ENCODE assay signal across 24 mouse cellular contexts in the genomic region with DNA sequence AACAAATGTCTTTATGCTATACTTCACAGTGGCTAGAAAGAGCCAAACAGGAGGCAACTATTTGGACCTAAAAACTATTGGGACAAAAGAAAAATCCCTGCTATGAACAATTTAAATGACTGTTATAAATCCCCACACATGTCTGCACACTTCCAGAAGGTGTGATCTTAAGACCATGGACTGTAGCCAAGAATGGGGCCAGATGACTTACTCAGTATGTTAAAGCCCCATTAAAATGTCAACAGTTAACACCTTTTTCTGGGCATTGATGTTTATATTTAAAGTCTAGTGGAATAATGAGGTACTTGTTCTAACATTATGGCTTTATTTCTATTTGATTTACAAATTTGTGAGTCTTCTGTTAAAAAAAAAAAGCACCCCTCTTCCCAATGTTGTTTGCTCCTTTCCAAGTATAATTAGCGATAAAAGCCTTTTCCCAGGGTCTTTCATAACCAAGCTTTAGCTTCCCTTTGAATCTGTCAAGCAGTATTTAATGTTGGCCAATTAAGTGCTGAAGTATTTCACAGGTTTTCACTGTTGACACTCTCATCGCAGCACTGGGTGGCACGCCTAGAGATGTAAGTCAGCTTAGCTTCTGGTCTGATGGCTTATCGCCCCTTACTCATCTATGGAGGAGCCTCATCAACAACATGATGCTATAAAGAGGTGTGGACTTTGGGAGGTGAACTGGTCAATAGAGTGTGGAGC. TPM values are rescaled to one million over a fixed set of nuclear protein-coding genes. Genes with fewer than 3 reads are reported as not detected.
DNase-seq lines count a peak whose midpoint lies in the region; ATAC-seq and TF ChIP-seq lines count a peak whose summit lies in the region.
"Had no signal": no experiment of that assay in that cellular context is flagged by ENCODE, and none has a peak within 500 bp of the region (broad histone marks: within the 10 kb centered on the region; RNA-seq: fewer than 3 reads in every experiment).

No protein-coding gene starts in this region.

- H3K9ac ChIP-seq in forebrain, embryonic 15.5 days (replicated peaks) = no peak overlapping the region
- H3K9ac ChIP-seq in forebrain, postnatal 0 days = no peak overlapping the region
- H3K9ac ChIP-seq in limb, embryonic 14.5 days (ENCODE audit: low read depth, low read length, severe bottlenecking) = no peak overlapping the region
- H3K9ac ChIP-seq: embryonic facial prominence, embryonic 12.5 days; intestine, embryonic 15.5 days; liver, embryonic 15.5 days; lung, embryonic 15.5 days had no signal

- peak overlapping the region; percentile 24; the same call in 1 of the 2 replicates for H3K27ac ChIP-seq in forebrain, embryonic 15.5 days (replicated peaks)
- no peak overlapping the region for H3K27ac ChIP-seq in forebrain, embryonic 10.5 days
- H3K27ac ChIP-seq in forebrain, postnatal 0 days (ENCODE audit: low read depth, low read length) = no peak overlapping the region
- H3K27ac ChIP-seq in limb, embryonic 14.5 days (replicated peaks; ENCODE audit: low read depth, low read length) = no peak overlapping the region
- H3K27ac ChIP-seq: embryonic facial prominence, embryonic 12.5 days; hindbrain, embryonic 10.5 days; intestine, embryonic 15.5 days; liver, embryonic 15.5 days; lung, embryonic 15.5 days had no signal

- no peak overlapping the region for H3K4me2 ChIP-seq in forebrain, embryonic 15.5 days (replicated peaks)
- no peak overlapping the region for H3K4me2 ChIP-seq in forebrain, postnatal 0 days (ENCODE audit: low read depth)
- H3K4me2 ChIP-seq in limb, embryonic 14.5 days (replicated peaks; ENCODE audit: low read depth, low read length, severe bottlenecking) = no peak overlapping the region
- H3K4me2 ChIP-seq: embryonic facial prominence, embryonic 12.5 days; intestine, embryonic 15.5 days; liver, embryonic 15.5 days; lung, embryonic 15.5 days; midbrain, embryonic 11.5 days had no signal

- intact Hi-C loops in left cerebral cortex, postnatal 36 days (cut with DNase I) = no loop called here

- no peak for DNase-seq in forebrain, embryonic 10.5 days (ENCODE audit: extremely low spot score, low spot score)
- peak; percentile 90 for DNase-seq in brain, embryonic 14.5 days (ENCODE audit: low read depth)
- DNase-seq in forebrain, postnatal 0 days = peak; percentile 54
- DNase-seq in limb, embryonic 14.5 days (ENCODE audit: low spot score) = peak; percentile 64
- DNase-seq in left cerebral cortex, postnatal 36 days (ENCODE audit: low spot score in 2 of 2) = no peak
- DNase-seq: adrenal gland, postnatal 25 days; B cell, adult 2 months; cerebellum, postnatal 14 days; gastrocnemius, postnatal 14 days; heart, postnatal 14 days; kidney, adult 2 months; kidney, postnatal 4 days; layer of hippocampus, adult 9-11 months; lung, postnatal 36 days; right cerebral cortex, postnatal 14 days; thymus, postnatal 4 days had no signal

- H3K4me1 ChIP-seq in forebrain, embryonic 15.5 days = peaks cover 10% of the 10 kb centered on the region; the same call in 1 of the 2 replicates
- 0 out of 2 replicates have a peak, but pooled peaks cover 3% of the 10 kb centered on the region for H3K4me1 ChIP-seq in forebrain, embryonic 10.5 days
- no peaks in the 10 kb centered on the region for H3K4me1 ChIP-seq in forebrain, postnatal 0 days (ENCODE audit: insufficient read depth)
- 0 out of 2 replicates have a peak, but pooled peaks cover 2% of the 10 kb centered on the region for H3K4me1 ChIP-seq in limb, embryonic 14.5 days (ENCODE audit: control insufficient read depth, insufficient read depth, low read length)
- H3K4me1 ChIP-seq: embryonic facial prominence, embryonic 12.5 days; hindbrain, embryonic 10.5 days; intestine, embryonic 15.5 days; liver, embryonic 15.5 days; lung, embryonic 15.5 days had no signal

- 32% methylated on average over 4 of the region's 4 CpGs for WGBS in forebrain, embryonic 15.5 days
- WGBS in forebrain, embryonic 10.5 days = 78% methylated on average over 4 of the region's 4 CpGs
- 27% methylated on average over 4 of the region's 4 CpGs for WGBS in forebrain, postnatal 0 days
- 30% methylated on average over 4 of the region's 4 CpGs for WGBS in limb, embryonic 14.5 days

- peak; percentile 78 for ATAC-seq in forebrain, embryonic 15.5 days (replicated peaks)
- peak; percentile 75; the same call in 1 of the 2 replicates for ATAC-seq in forebrain, postnatal 0 days
- peak; percentile 65 for ATAC-seq in limb, embryonic 14.5 days (ENCODE audit: low FRiP score, low read depth)
- ATAC-seq: hindbrain, embryonic 16.5 days; intestine, embryonic 15.5 days had no signal

- TF ChIP-seq CTCF in brain, embryonic 14.5 days (IDR thresholded peaks at IDR 0.05; ENCODE audit: borderline replicate concordance, extremely low read depth, insufficient read depth, insufficient read length) = no peak
- TF ChIP-seq CTCF in forebrain, postnatal 0 days (IDR thresholded peaks at IDR 0.05; ENCODE audit: low read depth) = no peak

- no peak for TF ChIP-seq POLR2A in brain, embryonic 14.5 days (IDR thresholded peaks at IDR 0.05; ENCODE audit: borderline replicate concordance, extremely low read depth, insufficient read depth, insufficient read length, poor library complexity, severe bottlenecking)
- TF ChIP-seq POLR2A in limb, embryonic 14.5 days (IDR thresholded peaks at IDR 0.05; ENCODE audit: borderline replicate concordance, extremely low read depth, insufficient read depth, insufficient read length) = no peak

- no peak overlapping the region for H3K4me3 ChIP-seq in forebrain, embryonic 15.5 days
- H3K4me3 ChIP-seq in forebrain, embryonic 10.5 days = no peak overlapping the region
- H3K4me3 ChIP-seq in forebrain, postnatal 0 days (ENCODE audit: low read depth, low read length) = no peak overlapping the region
- no peak overlapping the region for H3K4me3 ChIP-seq in limb, embryonic 14.5 days (replicated peaks; ENCODE audit: low read length)
- H3K4me3 ChIP-seq: embryonic facial prominence, embryonic 12.5 days; hindbrain, embryonic 10.5 days; intestine, embryonic 15.5 days; liver, embryonic 15.5 days; lung, embryonic 15.5 days had no signal

- no peaks in the 10 kb centered on the region for H3K27me3 ChIP-seq in forebrain, embryonic 15.5 days
- H3K27me3 ChIP-seq in forebrain, embryonic 10.5 days (ENCODE audit: poor library complexity, severe bottlenecking) = no peaks in the 10 kb centered on the region
- H3K27me3 ChIP-seq in forebrain, postnatal 0 days (ENCODE audit: insufficient read depth, low read length) = no peaks in the 10 kb centered on the region
- peaks cover 12% of the 10 kb centered on the region; the same call in 1 of the 2 replicates for H3K27me3 ChIP-seq in limb, embryonic 14.5 days (ENCODE audit: control insufficient read depth, insufficient read depth, low read length)
- H3K27me3 ChIP-seq: embryonic facial prominence, embryonic 12.5 days; intestine, embryonic 15.5 days; liver, embryonic 15.5 days; lung, embryonic 15.5 days had no signal

- no peaks in the 10 kb centered on the region for H3K36me3 ChIP-seq in forebrain, embryonic 15.5 days
- H3K36me3 ChIP-seq in forebrain, embryonic 10.5 days (replicated peaks) = no peaks in the 10 kb centered on the region
- H3K36me3 ChIP-seq in forebrain, postnatal 0 days (ENCODE audit: insufficient read depth) = no peaks in the 10 kb centered on the region
- H3K36me3 ChIP-seq in limb, embryonic 14.5 days (ENCODE audit: control insufficient read depth, insufficient read depth, low read length) = no peaks in the 10 kb centered on the region
- H3K36me3 ChIP-seq: embryonic facial prominence, embryonic 12.5 days; hindbrain, embryonic 10.5 days; intestine, embryonic 15.5 days; liver, embryonic 15.5 days; lung, embryonic 15.5 days had no signal

- no peaks in the 10 kb centered on the region for H3K9me3 ChIP-seq in forebrain, embryonic 15.5 days
- H3K9me3 ChIP-seq in forebrain, embryonic 10.5 days = no peaks in the 10 kb centered on the region
- no peaks in the 10 kb centered on the region for H3K9me3 ChIP-seq in forebrain, postnatal 0 days (ENCODE audit: low read length)
- H3K9me3 ChIP-seq in limb, embryonic 14.5 days (ENCODE audit: control insufficient read depth, low read length) = no peaks in the 10 kb centered on the region
- H3K9me3 ChIP-seq: embryonic facial prominence, embryonic 12.5 days; hindbrain, embryonic 10.5 days; intestine, embryonic 15.5 days; liver, embryonic 15.5 days; lung, embryonic 15.5 days had no signal

RNA-seq across cellular contexts. Expression of a gene that starts 32.3 kb away (rescaled TPM):
- 181 TPM in 2 replicates for polyA plus RNA-seq in forebrain, embryonic 15.5 days (2015; fragmentation: Nextera tagmentation; extraction: Ambion mirVana)
- polyA plus RNA-seq in forebrain, embryonic 10.5 days (2016; fragmentation: Nextera tagmentation; extraction: Ambion mirVana) = 42.1 and 48.0 TPM in 2 replicates
- 80.3 and 80.7 TPM in 2 replicates for polyA plus RNA-seq in brain, embryonic 14.5 days (2012; rRNA removed)
- total RNA-seq in forebrain, postnatal 0 days (2014; rRNA removed) = 114 and 140 TPM in 2 replicates
- 192 and 204 TPM in 2 replicates for polyA plus RNA-seq in forebrain, postnatal 0 days (2015; fragmentation: Nextera tagmentation; extraction: Ambion mirVana)
- polyA plus RNA-seq in limb, embryonic 14.5 days (2012; rRNA removed) = 8.9 and 12.1 TPM in 2 replicates
- 17.4 and 18.9 TPM in 2 replicates for polyA plus RNA-seq in limb, embryonic 14.5 days (2014; fragmentation: Nextera tagmentation; extraction: Ambion mirVana)
- 100 to 1,000 TPM; 229 to 297 TPM for total RNA-seq in left cerebral cortex, postnatal 36 days (2021)

Comparison
In these comparisons a context has a peak if more than half of its experiments do, and no peak if none do; other contexts are left out.
1. DNase-seq: peak in brain, embryonic 14.5 days (single experiment), forebrain, postnatal 0 days (single experiment) and limb, embryonic 14.5 days (single experiment); none in forebrain, embryonic 10.5 days (single experiment) and left cerebral cortex, postnatal 36 days (0 of 2).
2. Peak in every context shown above with its lines, with median percentiles within 50 percentile points of each other: ATAC-seq.